Mouse (Mus musculus): Measurements from ENCODE around the gene Cdh13. TPM values are rescaled to one million over a fixed set of nuclear protein-coding genes. Genes with fewer than 3 reads are reported as not detected.

The Cdh13 gene
- polyA plus RNA-seq, 1 experiment from 2014 or later, result 120 TPM

GRCm38 (mm10) chr8:118316440-118316839, 32.9 kb downstream of the Cdh13 start:
- Histone ChIP-seq H3K4me3 (ENCODE audit: low read length) (no peak overlapping the region), H3K4me1 (ENCODE audit: control insufficient read depth, insufficient read depth, low read depth, low read length) (peaks cover 6% of the 10 kb centered on the region; the same call in 1 of the 2 replicates), H3K9me3 (ENCODE audit: control insufficient read depth, low read length) (no peaks in the 10 kb centered on the region), H3K9ac (ENCODE audit: low read depth, low read length) (no peak overlapping the region), H3K4me2 (ENCODE audit: low read length) (no peak overlapping the region), H3K36me3 (ENCODE audit: control insufficient read depth, insufficient read depth, low read length) (no peaks in the 10 kb centered on the region), H3K27ac (ENCODE audit: low read depth, low read length) (no peak overlapping the region), H3K27me3 (replicated peaks; ENCODE audit: control insufficient read depth, insufficient read depth, low read length) (no peaks in the 10 kb centered on the region)
- ATAC-seq, result no peak
- 72% methylated on average over 12 of the region's 12 CpGs for WGBS

GRCm38 (mm10) chr8:118320566-118320965, 37.0 kb downstream of the Cdh13 start:
- no peak for ATAC-seq
- no peak overlapping the region for H3K4me3 ChIP-seq (ENCODE audit: low read length)
- no peaks in the 10 kb centered on the region for H3K27me3 ChIP-seq (replicated peaks; ENCODE audit: control insufficient read depth, insufficient read depth, low read length)
- no peak overlapping the region for H3K9ac ChIP-seq (ENCODE audit: low read depth, low read length)
- no peak overlapping the region for H3K27ac ChIP-seq (ENCODE audit: low read depth, low read length)
- no peaks in the 10 kb centered on the region for H3K9me3 ChIP-seq (ENCODE audit: control insufficient read depth, low read length)
- WGBS, result 50% methylated on average over 1 of the region's 1 CpGs
- no peaks in the 10 kb centered on the region for H3K36me3 ChIP-seq (ENCODE audit: control insufficient read depth, insufficient read depth, low read length)
- H3K4me2 ChIP-seq (ENCODE audit: low read length), result no peak overlapping the region
- no peaks in the 10 kb centered on the region for H3K4me1 ChIP-seq (ENCODE audit: control insufficient read depth, insufficient read depth, low read depth, low read length)

GRCm38 (mm10) chr8:118323421-118323820, 39.9 kb downstream of the Cdh13 start:
- H3K27ac ChIP-seq (ENCODE audit: low read depth, low read length), result no peak overlapping the region
- no peak for ATAC-seq
- WGBS, result 69% methylated on average over 3 of the region's 3 CpGs
- H3K27me3 ChIP-seq (replicated peaks; ENCODE audit: control insufficient read depth, insufficient read depth, low read length), result no peaks in the 10 kb centered on the region
- no peaks in the 10 kb centered on the region for H3K9me3 ChIP-seq (ENCODE audit: control insufficient read depth, low read length)
- no peak overlapping the region for H3K4me2 ChIP-seq (ENCODE audit: low read length)
- H3K9ac ChIP-seq (ENCODE audit: low read depth, low read length), result no peak overlapping the region
- no peaks in the 10 kb centered on the region for H3K36me3 ChIP-seq (ENCODE audit: control insufficient read depth, insufficient read depth, low read length)
- H3K4me3 ChIP-seq (ENCODE audit: low read length), result no peak overlapping the region
- H3K4me1 ChIP-seq (ENCODE audit: control insufficient read depth, insufficient read depth, low read depth, low read length), result no peaks in the 10 kb centered on the region

- H3K27ac ChIP-seq (ENCODE audit: low read depth, low read length), result no peak overlapping the region
- no peak overlapping the region for H3K4me3 ChIP-seq (ENCODE audit: low read length)
- peaks cover 10% of the 10 kb centered on the region for H3K4me1 ChIP-seq (ENCODE audit: control insufficient read depth, insufficient read depth, low read depth, low read length)
- 80% methylated on average over 7 of the region's 7 CpGs for WGBS
- no peak overlapping the region for H3K4me2 ChIP-seq (ENCODE audit: low read length)
- H3K27me3 ChIP-seq (replicated peaks; ENCODE audit: control insufficient read depth, insufficient read depth, low read length), result no peaks in the 10 kb centered on the region
- no peak overlapping the region for H3K9ac ChIP-seq (ENCODE audit: low read depth, low read length)
- ATAC-seq, result no peak
- no peaks in the 10 kb centered on the region for H3K9me3 ChIP-seq (ENCODE audit: control insufficient read depth, low read length)
- H3K36me3 ChIP-seq (ENCODE audit: control insufficient read depth, insufficient read depth, low read length), result no peaks in the 10 kb centered on the region
Measured at GRCm38 (mm10) chr8:118334933-118335332, 51.4 kb downstream of the Cdh13 start.

GRCm38 (mm10) chr8:118339711-118340110, 56.2 kb downstream of the Cdh13 start:
- no peaks in the 10 kb centered on the region for H3K9me3 ChIP-seq (ENCODE audit: control insufficient read depth, low read length)
- H3K4me2 ChIP-seq (ENCODE audit: low read length), result no peak overlapping the region
- no peak overlapping the region for H3K9ac ChIP-seq (ENCODE audit: low read depth, low read length)
- ATAC-seq, result 0 out of 2 replicates have a peak, but pooled peaks have one; percentile 51
- H3K27me3 ChIP-seq (replicated peaks; ENCODE audit: control insufficient read depth, insufficient read depth, low read length), result no peaks in the 10 kb centered on the region
- H3K4me3 ChIP-seq (ENCODE audit: low read length), result no peak overlapping the region
- no peak overlapping the region for H3K27ac ChIP-seq (ENCODE audit: low read depth, low read length)
- 41% methylated on average over 3 of the region's 3 CpGs for WGBS
- no peaks in the 10 kb centered on the region for H3K36me3 ChIP-seq (ENCODE audit: control insufficient read depth, insufficient read depth, low read length)
- H3K4me1 ChIP-seq (ENCODE audit: control insufficient read depth, insufficient read depth, low read depth, low read length), result peaks cover 11% of the 10 kb centered on the region

GRCm38 (mm10) chr8:118343267-118343666, 59.7 kb downstream of the Cdh13 start:
- no peak overlapping the region for H3K4me3 ChIP-seq (ENCODE audit: low read length)
- ATAC-seq, result no peak
- H3K9ac ChIP-seq (ENCODE audit: low read depth, low read length), result no peak overlapping the region
- H3K9me3 ChIP-seq (ENCODE audit: control insufficient read depth, low read length), result no peaks in the 10 kb centered on the region
- no peak overlapping the region for H3K27ac ChIP-seq (ENCODE audit: low read depth, low read length)
- no peaks in the 10 kb centered on the region for H3K27me3 ChIP-seq (replicated peaks; ENCODE audit: control insufficient read depth, insufficient read depth, low read length)
- 38% methylated on average over 4 of the region's 4 CpGs for WGBS
- H3K4me1 ChIP-seq (ENCODE audit: control insufficient read depth, insufficient read depth, low read depth, low read length), result peaks cover 11% of the 10 kb centered on the region
- H3K36me3 ChIP-seq (ENCODE audit: control insufficient read depth, insufficient read depth, low read length), result no peaks in the 10 kb centered on the region
- no peak overlapping the region for H3K4me2 ChIP-seq (ENCODE audit: low read length)

- Histone ChIP-seq H3K4me2 (ENCODE audit: low read length) (no peak overlapping the region), H3K9me3 (ENCODE audit: control insufficient read depth, low read length) (no peaks in the 10 kb centered on the region), H3K36me3 (ENCODE audit: control insufficient read depth, insufficient read depth, low read length) (no peaks in the 10 kb centered on the region), H3K9ac (ENCODE audit: low read depth, low read length) (no peak overlapping the region), H3K27me3 (replicated peaks; ENCODE audit: control insufficient read depth, insufficient read depth, low read length) (no peaks in the 10 kb centered on the region), H3K4me3 (ENCODE audit: low read length) (no peak overlapping the region), H3K4me1 (ENCODE audit: control insufficient read depth, insufficient read depth, low read depth, low read length) (no peaks in the 10 kb centered on the region), H3K27ac (ENCODE audit: low read depth, low read length) (no peak overlapping the region)
- no peak for ATAC-seq
- WGBS, result 88% methylated on average over 9 of the region's 9 CpGs
Measured at GRCm38 (mm10) chr8:118348710-118349489, 65.4 kb downstream of the Cdh13 start.

- Histone ChIP-seq H3K9me3 (ENCODE audit: control insufficient read depth, low read length) (no peaks in the 10 kb centered on the region), H3K36me3 (ENCODE audit: control insufficient read depth, insufficient read depth, low read length) (no peaks in the 10 kb centered on the region), H3K4me2 (ENCODE audit: low read length) (no peak overlapping the region), H3K4me1 (ENCODE audit: control insufficient read depth, insufficient read depth, low read depth, low read length) (no peaks in the 10 kb centered on the region), H3K4me3 (ENCODE audit: low read length) (no peak overlapping the region), H3K9ac (ENCODE audit: low read depth, low read length) (no peak overlapping the region), H3K27ac (ENCODE audit: low read depth, low read length) (no peak overlapping the region), H3K27me3 (replicated peaks; ENCODE audit: control insufficient read depth, insufficient read depth, low read length) (no peaks in the 10 kb centered on the region)
- 46% methylated on average over 7 of the region's 7 CpGs for WGBS
- no peak for ATAC-seq
Measured at GRCm38 (mm10) chr8:118350136-118350535, 66.6 kb downstream of the Cdh13 start.

- Histone ChIP-seq H3K27ac (ENCODE audit: low read depth, low read length) (no peak overlapping the region), H3K4me1 (ENCODE audit: control insufficient read depth, insufficient read depth, low read depth, low read length) (peaks cover 4% of the 10 kb centered on the region; the same call in 1 of the 2 replicates), H3K4me2 (ENCODE audit: low read length) (no peak overlapping the region), H3K27me3 (replicated peaks; ENCODE audit: control insufficient read depth, insufficient read depth, low read length) (no peaks in the 10 kb centered on the region), H3K36me3 (ENCODE audit: control insufficient read depth, insufficient read depth, low read length) (no peaks in the 10 kb centered on the region), H3K9ac (ENCODE audit: low read depth, low read length) (no peak overlapping the region), H3K4me3 (ENCODE audit: low read length) (no peak overlapping the region), H3K9me3 (ENCODE audit: control insufficient read depth, low read length) (no peaks in the 10 kb centered on the region)
- WGBS, result 82% methylated on average over 4 of the region's 4 CpGs
- no peak for ATAC-seq
Measured at GRCm38 (mm10) chr8:118353022-118353421, 69.5 kb downstream of the Cdh13 start.
